Comparison of ENCODE assay signal across 2 mouse cellular contexts in genomic region chr11:69953267-69953915, GRCm38 (mm10).
TF ChIP-seq lines count a peak whose summit lies in the region.

No protein-coding gene starts in this region.

TF ChIP-seq in CH12.LX, 34 proteins besides CTCF, POLR2A, EP300 and RAD21:
- no peak for TF ChIP-seq BHLHE40 (IDR thresholded peaks at IDR 0.05; ENCODE audit: low read depth, low read length)
- no peak for TF ChIP-seq TCF12 (IDR thresholded peaks at IDR 0.05; ENCODE audit: low read depth, low read length)
- TF ChIP-seq SIN3A (IDR thresholded peaks at IDR 0.05; ENCODE audit: low read length) = no peak
- TF ChIP-seq ZKSCAN1 (IDR thresholded peaks at IDR 0.05; ENCODE audit: borderline replicate concordance, low read depth, low read length) = no peak
- TF ChIP-seq NRF1 (IDR thresholded peaks at IDR 0.05; ENCODE audit: low read depth, low read length) = no peak
- peak; percentile 35; the same call in 1 of the 2 replicates for TF ChIP-seq IRF4 (IDR thresholded peaks at IDR 0.05; ENCODE audit: low read depth, low read length)
- TF ChIP-seq PAX5 (IDR thresholded peaks at IDR 0.05; ENCODE audit: low read length) = no peak
- peak; percentile 92 for TF ChIP-seq ZNF384 (IDR thresholded peaks at IDR 0.05; ENCODE audit: low read depth, low read length)
TF ChIP-seq in CH12.LX: peak in this region for 2.

TF ChIP-seq in MEL, 35 proteins besides CTCF, POLR2A, EP300 and RAD21:
- TF ChIP-seq GATA1 (IDR thresholded peaks at IDR 0.05; ENCODE audit: low read depth, low read length) (peak; percentile 59), RCOR1 (IDR thresholded peaks at IDR 0.05; ENCODE audit: low read depth, low read length) (peak; percentile 11; the same call in 1 of the 2 replicates), ZNF384 (IDR thresholded peaks at IDR 0.05; ENCODE audit: low read depth, low read length) (peak; percentile 90), NRF1 (IDR thresholded peaks at IDR 0.05; ENCODE audit: insufficient read depth, low read depth, low read length, poor library complexity, severe bottlenecking) (no peak)
